Mouse (Mus musculus): ENCODE results near the gene Tmem182.

Tmem182 gene

GRCm38 (mm10) chr1:40865043-40865442 is 59.6 kb downstream of the Tmem182 start:
- no peak for DNase-seq (ENCODE audit: low spot score in 2 of 2)

GRCm38 (mm10) chr1:40867106-40867505 is 61.7 kb downstream of the Tmem182 start:
- no peak for DNase-seq (ENCODE audit: low spot score in 2 of 2)

- no peak for DNase-seq (ENCODE audit: low spot score in 2 of 2)
Measured at GRCm38 (mm10) chr1:40867651-40868050, 62.2 kb downstream of the Tmem182 start.

GRCm38 (mm10) chr1:40873760-40874455 is 68.5 kb downstream of the Tmem182 start:
- DNase-seq (ENCODE audit: low spot score in 2 of 2): no peak

- no peak for DNase-seq (ENCODE audit: low spot score in 2 of 2)
Measured at GRCm38 (mm10) chr1:40874456-40875375, 69.3 kb downstream of the Tmem182 start.

- DNase-seq (ENCODE audit: low spot score in 2 of 2): peak; percentile 82 to 84
Measured at GRCm38 (mm10) chr1:40879051-40879450, 73.7 kb downstream of the Tmem182 start.

- no peak for DNase-seq (ENCODE audit: low spot score in 2 of 2)
Measured at GRCm38 (mm10) chr1:40879526-40879925, 74.1 kb downstream of the Tmem182 start.

- no peak for DNase-seq (ENCODE audit: low spot score in 2 of 2)
Measured at GRCm38 (mm10) chr1:40880527-40880926, 75.1 kb downstream of the Tmem182 start.

GRCm38 (mm10) chr1:40883856-40884255 is 78.5 kb downstream of the Tmem182 start:
- no peak for DNase-seq (ENCODE audit: low spot score in 2 of 2)

GRCm38 (mm10) chr1:40884943-40885342 is 79.5 kb downstream of the Tmem182 start:
- no peak for DNase-seq (ENCODE audit: low spot score in 2 of 2)

- DNase-seq (ENCODE audit: low spot score in 2 of 2): peak; percentile 87 to 89
Measured at GRCm38 (mm10) chr1:40887673-40888072, 82.3 kb downstream of the Tmem182 start.

- DNase-seq (ENCODE audit: low spot score in 2 of 2): no peak
Measured at GRCm38 (mm10) chr1:40888396-40889040, 83.1 kb downstream of the Tmem182 start.

- DNase-seq (ENCODE audit: low spot score in 2 of 2): no peak
Measured at GRCm38 (mm10) chr1:40889617-40890016, 84.2 kb downstream of the Tmem182 start.

- peak in 1 of 2 experiments; percentile 39 for DNase-seq (ENCODE audit: low spot score in 2 of 2)
Measured at GRCm38 (mm10) chr1:40890246-40890645, 84.8 kb downstream of the Tmem182 start.

GRCm38 (mm10) chr1:40903712-40904111 is 98.3 kb downstream of the Tmem182 start:
- DNase-seq (ENCODE audit: low spot score in 2 of 2): no peak
